Mouse (Mus musculus): ENCODE measurements at regions not wholly inside any gene's neighbourhood (a gene's known extent, or its start where the extent isn't known, plus 50 kb on each side); places are given as distances from the start of the nearest gene placed in this dataset.

DNA sequence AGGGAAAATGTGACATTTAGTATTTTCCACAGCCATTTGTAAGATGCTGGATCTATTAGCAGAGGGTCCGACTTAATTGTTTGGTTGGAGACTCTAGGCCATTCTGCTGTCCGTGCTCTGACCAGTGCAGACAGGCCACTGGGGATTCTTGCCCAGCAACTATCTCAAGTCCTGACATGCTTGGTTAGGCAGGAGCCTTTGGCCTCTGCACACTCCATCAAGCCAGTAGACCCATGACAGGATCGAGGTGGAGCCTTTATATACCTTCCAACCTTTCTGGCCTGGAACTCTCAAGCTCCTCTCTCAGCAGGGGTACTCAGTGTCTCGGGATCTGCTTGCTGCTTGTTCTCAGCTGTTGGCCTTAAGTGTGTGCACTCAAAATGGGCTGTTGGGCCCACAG, 615.0 kb downstream of the Zpld1 start:
- TF ChIP-seq BHLHE40 (IDR thresholded peaks at IDR 0.05; ENCODE audit: borderline replicate concordance, low read depth, low read length) (no peak), CTCF (IDR thresholded peaks at IDR 0.05 in 2 of 3, conservative IDR thresholded peaks at IDR 0.05 in 1 of 3; ENCODE audit: control insufficient read depth in 1 of 3, insufficient read depth in 1 of 3, low read depth in 2 of 3, low read length in 3 of 3, poor library complexity in 1 of 3, severe bottlenecking in 1 of 3) (no peak), GABPA (IDR thresholded peaks at IDR 0.05; ENCODE audit: low read depth, low read length) (no peak), GATA1 (IDR thresholded peaks at IDR 0.05; ENCODE audit: low read depth, low read length) (no peak), MEF2A (IDR thresholded peaks at IDR 0.05; ENCODE audit: extremely low read depth, insufficient replicate concordance, low read depth, low read length, poor library complexity, severe bottlenecking) (no peak), HCFC1 (IDR thresholded peaks at IDR 0.05; ENCODE audit: low read depth, low read length) (no peak), EP300 (IDR thresholded peaks at IDR 0.05; ENCODE audit: low read depth in 1 of 2, low read length in 2 of 2) (no peak)
